Mouse (Mus musculus) neural tube, embryonic 11.5 days (tissue): ENCODE data around the gene Gm3187. TPM values are rescaled to one million over a fixed set of nuclear protein-coding genes. Genes with fewer than 3 reads are reported as not detected.
"Not testable (repeated sequence)": the region's sequence is repeated elsewhere in the genome, so short reads cannot be mapped to it uniquely, and the experiment has no call there.

Source experiments
- ATAC-seq: fragments of 200-750 bp; cut with Nextera tagmentation; 2 replicates; pipeline ENCODE4 v1.8.0; 2017; ENCODE audit warnings: moderate number of reproducible peaks, mild to moderate bottlenecking, moderate TSS enrichment, moderate library complexity; ENCODE audit not compliant: insufficient read depth, low FRiP score, low TSS enrichment
- DNase-seq: peaks from one replicate; pipeline ENCODE4 v3.0.0-alpha.2; 2015; ENCODE audit warnings: low spot score
- H3K27ac ChIP-seq: fragments of 300-500 bp; sonication (generic); 2 replicates; pipeline ENCODE4 v1.5.1; 2014; ENCODE audit warnings: low read depth, mild to moderate bottlenecking, low read length
- H3K27me3 ChIP-seq: fragments of 300-500 bp; sonication (generic); 2 replicates; pipeline ENCODE4 v1.6.1; 2014; ENCODE audit warnings: mild to moderate bottlenecking, low read length, mixed read lengths; ENCODE audit not compliant: control insufficient read depth, insufficient read depth
- H3K36me3 ChIP-seq: fragments of 300-500 bp; sonication (generic); 2 replicates; pipeline ENCODE4 v1.6.1; 2014; ENCODE audit warnings: mild to moderate bottlenecking, low read length, moderate library complexity, mixed read lengths; ENCODE audit not compliant: control insufficient read depth, insufficient read depth
- H3K4me1 ChIP-seq: fragments of 300-500 bp; sonication (generic); 2 replicates; pipeline ENCODE4 v1.6.1; 2014; ENCODE audit warnings: low read length, mixed read lengths; ENCODE audit not compliant: control insufficient read depth, insufficient read depth
- H3K4me2 ChIP-seq: fragments of 300-500 bp; sonication (generic); 2 replicates; pipeline ENCODE4 v1.6.1; 2014; ENCODE audit warnings: low read depth, mild to moderate bottlenecking, moderate library complexity
- H3K4me3 ChIP-seq: fragments of 300-500 bp; sonication (generic); 2 replicates; pipeline ENCODE4 v1.5.1; 2014; ENCODE audit warnings: low read depth, low read length
- H3K9ac ChIP-seq: fragments of 300-500 bp; sonication (generic); 2 replicates; pipeline ENCODE4 v1.6.1; 2014; ENCODE audit warnings: mild to moderate bottlenecking, low read length
- H3K9me3 ChIP-seq: fragments of 300-500 bp; sonication (generic); 2 replicates; pipeline ENCODE4 v1.6.1; 2016; ENCODE audit warnings: low read length; ENCODE audit not compliant: control insufficient read depth
- WGBS: fragments of 180-500 bp; shearing (Covaris S2); extraction: QIAGEN DNeasy Blood & Tissue Kit; methylation state at CpG from one replicate; pipeline ENCODE4 v1.1.7; 2014; 5-methylcytosine and 5-hydroxymethylcytosine counted together
- polyA plus RNA-seq: library from polyadenylated mRNA; unstranded; fragments of >200 nt; fragmentation: Nextera tagmentation; extraction: Ambion mirVana; gene quantifications from 2 replicates; pipeline ENCODE4 v1.2.1, GENCODE M21; 2014

Gm3187 gene
- polyA plus RNA-seq: not detected in 2 replicates

DNA sequence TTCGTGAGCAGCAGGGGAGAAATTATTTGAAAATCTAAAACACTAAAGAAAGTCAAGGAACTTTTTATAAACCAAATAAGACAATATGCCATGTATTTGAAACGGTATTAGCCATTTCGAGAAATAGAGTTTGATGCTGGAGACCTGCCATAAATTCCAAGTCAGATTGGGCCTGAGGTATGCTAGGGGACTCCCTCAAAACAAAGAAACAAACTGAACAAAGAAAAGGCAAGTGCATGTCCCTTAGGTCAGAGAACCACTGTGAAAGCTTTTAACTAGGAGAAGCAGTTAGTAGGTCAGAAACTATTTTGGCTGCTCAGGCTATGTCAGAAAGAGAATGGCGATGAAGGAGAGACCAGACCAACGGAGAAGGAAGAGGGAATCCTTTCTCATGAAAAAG is at the start of gene Gm3187:
Gm3187 (plus strand) TSS at position 301 of the 400 bp plus-strand sequence.
- not testable (repeated sequence) for H3K36me3 ChIP-seq, H3K27me3 ChIP-seq, DNase-seq, H3K4me2 ChIP-seq, H3K9me3 ChIP-seq, H3K4me3 ChIP-seq, H3K9ac ChIP-seq, ATAC-seq, H3K27ac ChIP-seq, H3K4me1 ChIP-seq
- 85% methylated on average over 4 of the region's 5 CpGs for WGBS

DNA sequence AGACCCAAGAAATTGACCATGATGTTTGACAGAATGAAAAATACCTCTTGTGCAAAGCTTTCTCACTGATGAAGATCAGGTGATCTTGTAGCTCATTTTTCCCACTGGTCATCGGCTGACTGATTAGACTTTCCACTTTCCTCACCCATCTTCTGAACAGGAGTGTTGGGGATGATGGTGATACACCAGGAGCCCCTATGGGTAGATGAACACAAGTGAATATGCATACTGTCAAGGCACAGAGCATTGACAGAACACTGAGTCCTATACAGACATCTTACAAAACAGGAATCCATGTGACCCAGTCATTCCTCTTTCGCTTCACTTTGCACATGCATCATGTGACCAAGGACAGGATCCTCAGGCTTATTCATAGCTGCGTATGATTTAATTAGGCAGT is 28.6 kb upstream of the Gm3187 start, which contains the start of gene Gm3194:
Gm3194 (minus strand) TSS at position 101 of the 400 bp plus-strand sequence.
- H3K4me1 ChIP-seq, H3K9me3 ChIP-seq, H3K4me3 ChIP-seq, H3K4me2 ChIP-seq, H3K27ac ChIP-seq, H3K36me3 ChIP-seq, DNase-seq, H3K27me3 ChIP-seq, ATAC-seq, H3K9ac ChIP-seq: not testable (repeated sequence)
- no CpG with 5 or more reads among the region's 3 CpGs for WGBS

DNA sequence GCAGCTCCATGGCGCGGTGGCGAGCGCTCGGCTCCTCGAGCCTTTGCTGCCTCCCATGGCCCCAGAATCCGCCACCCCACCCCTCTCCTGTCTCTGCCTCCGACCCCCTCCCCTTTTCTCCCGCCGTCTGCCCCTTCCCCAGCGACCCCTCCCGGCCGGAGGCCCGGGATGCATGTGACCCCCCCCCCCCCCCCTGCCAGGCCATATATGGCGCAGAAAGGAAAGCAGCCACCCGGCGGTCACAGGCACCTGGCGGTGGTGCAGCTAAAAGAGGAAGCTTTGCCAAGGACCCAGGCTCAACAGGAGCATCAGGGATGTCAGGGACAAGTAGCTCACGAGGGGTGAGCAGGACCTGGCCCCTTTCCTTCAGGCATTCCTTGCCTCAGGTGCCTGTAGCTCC is 23.5 kb upstream of the Gm3187 start:
- not testable (repeated sequence) for H3K9me3 ChIP-seq, ATAC-seq, H3K9ac ChIP-seq, H3K4me3 ChIP-seq, H3K36me3 ChIP-seq, H3K27me3 ChIP-seq, H3K27ac ChIP-seq, DNase-seq, H3K4me1 ChIP-seq, H3K4me2 ChIP-seq
- WGBS: no CpG with 5 or more reads among the region's 19 CpGs

DNA sequence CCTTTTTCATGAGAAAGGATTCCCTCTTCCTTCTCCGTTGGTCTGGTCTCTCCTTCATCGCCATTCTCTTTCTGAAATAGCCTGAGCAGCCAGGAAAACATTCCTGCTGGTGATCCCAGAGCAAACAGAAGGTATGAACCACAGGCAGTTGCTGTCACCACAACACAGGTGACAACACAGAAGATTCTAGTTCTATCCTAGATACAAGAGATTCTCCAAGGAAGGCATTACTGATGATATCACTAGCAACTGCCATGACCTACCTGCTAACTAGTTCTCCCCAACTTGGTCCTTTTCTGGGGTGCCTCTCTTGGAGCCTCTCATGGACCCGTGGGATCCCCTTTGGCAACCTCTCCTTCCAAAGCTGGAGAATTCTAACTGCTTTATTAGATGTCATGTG is 6.3 kb upstream of the Gm3187 start, which contains the start of gene Gm8246:
Gm8246 (minus strand) TSS at position 101 of the 400 bp plus-strand sequence.
- ATAC-seq, H3K9ac ChIP-seq, H3K27ac ChIP-seq, H3K27me3 ChIP-seq, H3K4me2 ChIP-seq, H3K4me1 ChIP-seq, H3K9me3 ChIP-seq, H3K36me3 ChIP-seq, DNase-seq, H3K4me3 ChIP-seq: not testable (repeated sequence)
- no CpG with 5 or more reads among the region's 3 CpGs for WGBS

DNA sequence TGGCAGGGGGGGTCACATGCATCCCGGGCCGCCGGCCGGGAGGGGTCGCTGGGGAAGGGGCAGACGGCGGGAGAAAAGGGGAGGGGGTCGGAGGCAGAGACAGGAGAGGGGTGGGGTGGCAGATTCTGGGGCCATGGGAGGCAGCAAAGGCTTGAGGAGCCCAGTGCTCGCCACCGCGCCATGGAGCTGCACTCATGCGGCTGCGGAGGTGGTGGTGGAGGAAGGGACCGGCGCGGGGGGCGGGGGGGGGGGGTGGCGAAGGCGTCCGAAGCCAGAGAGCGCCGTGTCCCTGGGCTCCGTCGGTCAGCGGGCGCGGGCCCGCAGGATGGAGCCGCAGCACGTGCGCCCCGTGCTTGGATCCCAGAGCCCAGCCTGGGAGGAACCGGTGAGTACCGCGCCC is 17.4 kb downstream of the Gm3187 start, which contains the start of gene Gm3488:
Gm3488 (plus strand) TSS at position 301 of the 400 bp plus-strand sequence.
- DNase-seq, ATAC-seq, H3K27me3 ChIP-seq, H3K36me3 ChIP-seq, H3K27ac ChIP-seq, H3K4me1 ChIP-seq, H3K4me2 ChIP-seq, H3K9me3 ChIP-seq, H3K4me3 ChIP-seq, H3K9ac ChIP-seq: not testable (repeated sequence)
- no CpG with 5 or more reads among the region's 35 CpGs for WGBS

DNA sequence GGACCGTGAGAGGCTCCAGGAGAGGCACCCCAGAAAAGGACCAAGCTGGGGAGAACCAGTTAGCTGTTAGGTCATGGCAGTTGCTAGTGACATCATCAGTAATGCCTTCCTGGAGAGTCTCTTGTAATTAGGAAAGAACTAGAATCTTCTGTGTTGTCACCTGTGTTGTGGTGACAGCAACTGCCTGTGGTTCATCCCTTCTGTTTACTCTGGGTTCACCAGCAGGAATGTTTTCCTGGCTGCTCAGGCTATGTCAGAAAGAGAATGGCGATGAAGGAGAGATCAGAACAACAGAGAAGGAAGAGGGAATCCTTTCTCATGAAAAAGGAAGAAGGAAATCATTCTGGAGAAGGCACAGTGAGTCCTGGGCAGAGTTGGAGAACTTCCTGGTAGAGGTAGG is 54.2 kb downstream of the Gm3187 start, which contains the start of gene Gm3532:
Gm3532 (plus strand) TSS at position 301 of the 400 bp plus-strand sequence.
- not testable (repeated sequence) for H3K27ac ChIP-seq, H3K27me3 ChIP-seq, DNase-seq, H3K36me3 ChIP-seq, H3K4me2 ChIP-seq, H3K4me3 ChIP-seq, H3K4me1 ChIP-seq, ATAC-seq, H3K9ac ChIP-seq, H3K9me3 ChIP-seq
- WGBS: no CpG with 5 or more reads among the region's 2 CpGs

Other genes starting within 250 kb of the Gm3187 start
- not detected in 2 replicates for gene Gm3526, start 223.6 kb upstream of the Gm3187 start, polyA plus RNA-seq
- gene Gm3542, start 149.3 kb upstream of the Gm3187 start, polyA plus RNA-seq: not detected in 2 replicates
- gene Gm3500, start 95.2 kb upstream of the Gm3187 start, polyA plus RNA-seq: 0.90 TPM in 1 of 2 replicates, not detected in the other
- 1.0 and 1.2 TPM in 2 replicates for gene Gm3194, start 28.7 kb upstream of the Gm3187 start, polyA plus RNA-seq
- not detected in 2 replicates for gene Gm8246, start 6.4 kb upstream of the Gm3187 start, polyA plus RNA-seq
- gene Gm3488, start 17.5 kb downstream of the Gm3187 start, polyA plus RNA-seq: 2.5 and 2.7 TPM in 2 replicates
- gene Gm3532, start 54.3 kb downstream of the Gm3187 start, polyA plus RNA-seq: not detected in 2 replicates
- gene Gm8265, start 148.8 kb downstream of the Gm3187 start, polyA plus RNA-seq: not detected in 2 replicates
- not detected in 2 replicates for gene Gm9603, start 203.2 kb downstream of the Gm3187 start, polyA plus RNA-seq